ENCODE assay signal across 10 mouse cellular contexts in genomic region chr4:142474018-142474417, GRCm38 (mm10).
A peak's percentile ranks its signal among the peaks of the same experiment; 100 is the strongest.
DNase-seq lines count a peak whose midpoint lies in the region; ATAC-seq and TF ChIP-seq lines count a peak whose summit lies in the region.
"Had no signal": no experiment of that assay in that cellular context is flagged by ENCODE, and none has a peak within 500 bp of the region (broad histone marks: within the 10 kb centered on the region; RNA-seq: fewer than 3 reads in every experiment).

No protein-coding gene starts in this region.

- no peak overlapping the region for H3K27ac ChIP-seq in hindbrain, embryonic 13.5 days
- no peak overlapping the region for H3K27ac ChIP-seq in hindbrain, embryonic 10.5 days
- no peak overlapping the region for H3K27ac ChIP-seq in neural tube, embryonic 15.5 days (replicated peaks)
- H3K27ac ChIP-seq: liver, embryonic 15.5 days had no signal

- no peaks in the 10 kb centered on the region for H3K9me3 ChIP-seq in hindbrain, embryonic 13.5 days
- no peaks in the 10 kb centered on the region for H3K9me3 ChIP-seq in hindbrain, embryonic 10.5 days
- no peaks in the 10 kb centered on the region for H3K9me3 ChIP-seq in neural tube, embryonic 15.5 days (replicated peaks)
- H3K9me3 ChIP-seq: liver, embryonic 15.5 days had no signal

- no peaks in the 10 kb centered on the region for H3K36me3 ChIP-seq in hindbrain, embryonic 13.5 days
- peaks cover 4% of the 10 kb centered on the region; the same call in 1 of the 2 replicates for H3K36me3 ChIP-seq in hindbrain, embryonic 10.5 days
- H3K36me3 ChIP-seq in neural tube, embryonic 15.5 days = no peaks in the 10 kb centered on the region
- H3K36me3 ChIP-seq: liver, embryonic 15.5 days had no signal

- peak overlapping the region; percentile 63 for H3K4me2 ChIP-seq in hindbrain, embryonic 13.5 days
- peak overlapping the region; percentile 51; the same call in 1 of the 2 replicates for H3K4me2 ChIP-seq in neural tube, embryonic 15.5 days
- H3K4me2 ChIP-seq: liver, embryonic 15.5 days had no signal

- no peak overlapping the region for H3K4me3 ChIP-seq in hindbrain, embryonic 13.5 days
- no peak overlapping the region for H3K4me3 ChIP-seq in hindbrain, embryonic 10.5 days
- H3K4me3 ChIP-seq in neural tube, embryonic 15.5 days (replicated peaks) = no peak overlapping the region
- H3K4me3 ChIP-seq: erythroblast, embryonic 14.5 days; liver, embryonic 15.5 days had no signal

- H3K4me1 ChIP-seq in hindbrain, embryonic 13.5 days (replicated peaks) = peaks cover 32% of the 10 kb centered on the region
- H3K4me1 ChIP-seq in hindbrain, embryonic 10.5 days (replicated peaks) = peaks cover 15% of the 10 kb centered on the region
- peaks cover 31% of the 10 kb centered on the region for H3K4me1 ChIP-seq in neural tube, embryonic 15.5 days
- H3K4me1 ChIP-seq: liver, embryonic 15.5 days had no signal

- WGBS in hindbrain, embryonic 13.5 days = 39% methylated on average over 12 of the region's 12 CpGs
- 79% methylated on average over 12 of the region's 12 CpGs for WGBS in hindbrain, embryonic 10.5 days
- 40% methylated on average over 12 of the region's 12 CpGs for WGBS in neural tube, embryonic 15.5 days

- TF ChIP-seq POLR2A in brain, embryonic 14.5 days (IDR thresholded peaks at IDR 0.05; ENCODE audit: borderline replicate concordance, extremely low read depth, insufficient read depth, insufficient read length, poor library complexity, severe bottlenecking) = no peak

- ATAC-seq in hindbrain, embryonic 13.5 days (ENCODE audit: low FRiP score) = peak; percentile 59; the same call in 1 of the 2 replicates
- no peak for ATAC-seq in neural tube, embryonic 15.5 days (ENCODE audit: low FRiP score)
- ATAC-seq in monocyte, adult 5-6 weeks (replicated peaks; ENCODE audit: insufficient number of reproducible peaks, low FRiP score, low TSS enrichment, poor library complexity, severe bottlenecking) = no peak

- TF ChIP-seq CTCF in brain, embryonic 14.5 days (IDR thresholded peaks at IDR 0.05; ENCODE audit: borderline replicate concordance, extremely low read depth, insufficient read depth, insufficient read length) = no peak

- H3K27me3 ChIP-seq in hindbrain, embryonic 13.5 days = 0 out of 2 replicates have a peak, but pooled peaks cover 6% of the 10 kb centered on the region
- H3K27me3 ChIP-seq in hindbrain, embryonic 10.5 days (ENCODE audit: insufficient read depth, poor library complexity, severe bottlenecking) = peaks cover 10% of the 10 kb centered on the region; the same call in 1 of the 2 replicates
- no peaks in the 10 kb centered on the region for H3K27me3 ChIP-seq in neural tube, embryonic 15.5 days (replicated peaks)

- H3K9ac ChIP-seq in hindbrain, embryonic 13.5 days = no peak overlapping the region
- no peak overlapping the region for H3K9ac ChIP-seq in neural tube, embryonic 15.5 days (replicated peaks)
- H3K9ac ChIP-seq: liver, embryonic 15.5 days had no signal

- no peak for DNase-seq in hindbrain, embryonic 10.5 days (ENCODE audit: low spot score)
- peak; percentile 94 for DNase-seq in brain, embryonic 14.5 days (ENCODE audit: low read depth)
- peak; percentile 53 to 66 for DNase-seq in frontal cortex, postnatal 14 days (ENCODE audit: low spot score in 2 of 2)
- peak; percentile 42 to 57 for DNase-seq in left cerebral cortex, adult 8-10 months (ENCODE audit: low spot score in 2 of 2)
- DNase-seq in T-cell, adult 2 months (ENCODE audit: low spot score) = no peak

Comparison
In these comparisons a context has a peak if more than half of its experiments do, and no peak if none do; other contexts are left out.
1. DNase-seq: peak in brain, embryonic 14.5 days (single experiment), frontal cortex, postnatal 14 days (2 of 2) and left cerebral cortex, adult 8-10 months (2 of 2); none in hindbrain, embryonic 10.5 days (single experiment) and T-cell, adult 2 months (single experiment).